In the genomic region with DNA sequence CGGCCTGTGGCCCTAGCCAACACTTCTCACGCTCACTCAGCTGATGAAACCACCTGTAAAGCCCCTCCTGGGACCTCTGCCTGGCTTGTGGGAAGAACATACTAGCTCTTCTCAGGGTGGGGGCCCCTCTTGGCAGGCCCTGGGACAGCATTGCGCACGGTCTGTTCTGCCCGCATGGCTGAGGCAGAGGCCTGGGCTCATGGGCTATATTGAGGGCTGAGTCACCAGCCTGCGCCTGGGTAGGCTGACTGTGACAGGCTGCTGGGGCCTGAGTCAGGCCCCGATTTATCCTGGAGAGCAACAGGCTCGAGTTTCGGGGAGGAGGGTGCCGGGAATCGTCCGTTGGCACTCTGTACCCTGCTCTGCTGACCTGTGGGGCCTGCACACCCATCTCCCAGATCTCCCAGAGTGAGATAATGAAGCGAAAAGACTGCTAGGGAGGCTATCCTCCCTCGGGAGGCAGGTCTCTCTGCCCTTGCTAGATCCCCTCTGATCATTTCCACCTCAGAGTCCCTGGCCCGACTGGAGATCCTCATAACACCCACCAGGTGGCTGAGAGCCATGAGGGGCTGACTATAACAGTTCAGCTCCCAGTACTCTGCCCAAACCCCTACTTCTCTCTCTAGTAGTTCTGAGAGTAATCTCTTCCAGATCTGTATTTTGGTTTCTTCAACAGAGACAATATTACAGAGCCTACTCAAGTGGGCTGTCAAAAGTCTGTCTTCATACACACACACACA, we compare ENCODE assay signal across 10 mouse cellular contexts. TPM values are rescaled to one million over a fixed set of nuclear protein-coding genes. Genes with fewer than 3 reads are reported as not detected.
A peak's percentile ranks its signal among the peaks of the same experiment; 100 is the strongest.
DNase-seq lines count a peak whose midpoint lies in the region; ATAC-seq and TF ChIP-seq lines count a peak whose summit lies in the region.
"Had no signal": no experiment of that assay in that cellular context is flagged by ENCODE, and none has a peak within 500 bp of the region (broad histone marks: within the 10 kb centered on the region; RNA-seq: fewer than 3 reads in every experiment).

No protein-coding gene starts in this region.

- H3K9ac ChIP-seq in heart, embryonic 16.5 days (ENCODE audit: low read length), result peak overlapping the region; percentile 73
- H3K9ac ChIP-seq in intestine, embryonic 16.5 days (ENCODE audit: low read depth, low read length), result no peak overlapping the region
- H3K9ac ChIP-seq: neural tube, embryonic 13.5 days had no signal

- DNase-seq in retina, embryonic 14.5 days (ENCODE audit: low spot score), result peak; percentile 26
- no peak for DNase-seq in retina, postnatal 1 day
- no peak for DNase-seq in cerebellum, adult 9-11 months
- DNase-seq in c-Kit-positive CD71-positive TER-119-positive erythroid progenitor cells, embryonic 14.5 days (ENCODE audit: low spot score), result no peak
- DNase-seq: kidney, adult 8-10 months; lung, postnatal 4 days had no signal

- H3K4me2 ChIP-seq in heart, embryonic 16.5 days (ENCODE audit: low read depth, low read length), result peak overlapping the region; percentile 47
- H3K4me2 ChIP-seq in intestine, embryonic 16.5 days (ENCODE audit: low read depth, low read length), result no peak overlapping the region
- H3K4me2 ChIP-seq: neural tube, embryonic 13.5 days had no signal

- H3K4me1 ChIP-seq in embryonic fibroblast, embryonic 13.5 days (ENCODE audit: control insufficient read depth, insufficient read depth, low read length), result peaks cover 24% of the 10 kb centered on the region
- peaks cover 27% of the 10 kb centered on the region for H3K4me1 ChIP-seq in heart, embryonic 16.5 days (ENCODE audit: control insufficient read depth, insufficient read depth, low read length)
- H3K4me1 ChIP-seq in intestine, embryonic 16.5 days (ENCODE audit: control insufficient read depth, insufficient read depth, low read length), result peaks cover 10% of the 10 kb centered on the region

- ATAC-seq in heart, embryonic 16.5 days (replicated peaks; ENCODE audit: extremely low read depth, insufficient read depth, low FRiP score), result no peak
- ATAC-seq in intestine, embryonic 16.5 days, result no peak

- WGBS in heart, embryonic 16.5 days, result 38% methylated on average over 15 of the region's 15 CpGs
- WGBS in intestine, embryonic 16.5 days, result 52% methylated on average over 15 of the region's 15 CpGs

- H3K36me3 ChIP-seq in heart, embryonic 16.5 days (ENCODE audit: control insufficient read depth, insufficient read depth), result 0 out of 2 replicates have a peak, but pooled peaks cover 2% of the 10 kb centered on the region
- H3K36me3 ChIP-seq in intestine, embryonic 16.5 days (ENCODE audit: control insufficient read depth, insufficient read depth, low read length), result no peaks in the 10 kb centered on the region
- H3K36me3 ChIP-seq: neural tube, embryonic 13.5 days had no signal

- H3K27me3 ChIP-seq in heart, embryonic 16.5 days (ENCODE audit: control insufficient read depth, insufficient read depth, low read length), result no peaks in the 10 kb centered on the region
- H3K27me3 ChIP-seq in intestine, embryonic 16.5 days (replicated peaks; ENCODE audit: control insufficient read depth, insufficient read depth, low read length), result peaks cover 14% of the 10 kb centered on the region

- H3K27ac ChIP-seq in embryonic fibroblast, embryonic 13.5 days (ENCODE audit: insufficient read depth, low read length), result peak overlapping the region; percentile 91
- H3K27ac ChIP-seq in heart, embryonic 16.5 days (ENCODE audit: low read length), result peak overlapping the region; percentile 97
- no peak overlapping the region for H3K27ac ChIP-seq in intestine, embryonic 16.5 days (ENCODE audit: low read length)
- H3K27ac ChIP-seq: neural tube, embryonic 13.5 days had no signal

- no peaks in the 10 kb centered on the region for H3K9me3 ChIP-seq in heart, embryonic 16.5 days (replicated peaks; ENCODE audit: control insufficient read depth, low read length)
- no peaks in the 10 kb centered on the region for H3K9me3 ChIP-seq in intestine, embryonic 16.5 days (ENCODE audit: control insufficient read depth, low read length)
- H3K9me3 ChIP-seq: neural tube, embryonic 13.5 days had no signal

- no peak overlapping the region for H3K4me3 ChIP-seq in embryonic fibroblast, embryonic 13.5 days (ENCODE audit: insufficient read depth, low read length)
- peak overlapping the region; percentile 12; the same call in 1 of the 2 replicates for H3K4me3 ChIP-seq in heart, embryonic 16.5 days (ENCODE audit: low read length)
- no peak overlapping the region for H3K4me3 ChIP-seq in intestine, embryonic 16.5 days (ENCODE audit: low read length)
- H3K4me3 ChIP-seq: neural tube, embryonic 13.5 days had no signal

- TF ChIP-seq CTCF in embryonic fibroblast, embryonic 13.5 days (IDR thresholded peaks at IDR 0.05; ENCODE audit: borderline replicate concordance, insufficient read depth, low read length), result no peak

- no peak; the same call in 1 of the 2 replicates for TF ChIP-seq POLR2A in embryonic fibroblast, embryonic 13.5 days (IDR thresholded peaks at IDR 0.05; ENCODE audit: low read depth, low read length)

RNA-seq across cellular contexts. Expression of a gene that starts 2.2 kb away (rescaled TPM):
- 107 and 151 TPM in 2 replicates for polyA plus RNA-seq in embryonic fibroblast, embryonic 13.5 days (2011; ENCODE audit: insufficient read length, low read depth, missing spikeins)
- polyA plus RNA-seq in heart, embryonic 16.5 days (2015; fragmentation: Nextera tagmentation; extraction: Ambion mirVana), result 38.3 and 50.0 TPM in 2 replicates
- 6.1 and 7.3 TPM in 2 replicates for polyA plus RNA-seq in intestine, embryonic 16.5 days (2015; fragmentation: Nextera tagmentation; extraction: Ambion mirVana)

RNA-seq across cellular contexts. Expression of a gene that starts 34.7 kb away (rescaled TPM):
- 25.1 and 26.7 TPM in 2 replicates for polyA plus RNA-seq in embryonic fibroblast, embryonic 13.5 days (2011; ENCODE audit: insufficient read length, low read depth, missing spikeins)
- polyA plus RNA-seq in heart, embryonic 16.5 days (2015; fragmentation: Nextera tagmentation; extraction: Ambion mirVana), result 21.6 and 22.7 TPM in 2 replicates
- polyA plus RNA-seq in intestine, embryonic 16.5 days (2015; fragmentation: Nextera tagmentation; extraction: Ambion mirVana), result 5.5 and 6.5 TPM in 2 replicates

RNA-seq across cellular contexts. Expression of a gene that starts 36.7 kb away (rescaled TPM):
- polyA plus RNA-seq in embryonic fibroblast, embryonic 13.5 days (2011; ENCODE audit: insufficient read length, low read depth, missing spikeins), result 131 and 136 TPM in 2 replicates
- 197 and 199 TPM in 2 replicates for polyA plus RNA-seq in heart, embryonic 16.5 days (2015; fragmentation: Nextera tagmentation; extraction: Ambion mirVana)
- polyA plus RNA-seq in intestine, embryonic 16.5 days (2015; fragmentation: Nextera tagmentation; extraction: Ambion mirVana), result 358 and 362 TPM in 2 replicates

RNA-seq across cellular contexts. Expression of a gene that starts 40.4 kb away (rescaled TPM):
- polyA plus RNA-seq in embryonic fibroblast, embryonic 13.5 days (2011; ENCODE audit: insufficient read length, low read depth, missing spikeins), result not detected in 2 replicates
- not detected in 2 replicates for polyA plus RNA-seq in heart, embryonic 16.5 days (2015; fragmentation: Nextera tagmentation; extraction: Ambion mirVana)
- 0.38 TPM in 1 of 2 replicates, not detected in the other for polyA plus RNA-seq in intestine, embryonic 16.5 days (2015; fragmentation: Nextera tagmentation; extraction: Ambion mirVana)
- polyA plus RNA-seq: neural tube, embryonic 13.5 days had no signal

RNA-seq across cellular contexts. Expression of a gene that starts 42.6 kb away (rescaled TPM):
- 0.40 and 0.78 TPM in 2 replicates for polyA plus RNA-seq in embryonic fibroblast, embryonic 13.5 days (2011; ENCODE audit: insufficient read length, low read depth, missing spikeins)
- polyA plus RNA-seq in heart, embryonic 16.5 days (2015; fragmentation: Nextera tagmentation; extraction: Ambion mirVana), result 0.62 and 0.76 TPM in 2 replicates
- 0.27 and 0.40 TPM in 2 replicates for polyA plus RNA-seq in intestine, embryonic 16.5 days (2015; fragmentation: Nextera tagmentation; extraction: Ambion mirVana)
